Mouse (Mus musculus) cerebellum, adult 11 months (tissue): ENCODE data around the gene Kcnh2.

Experiments
- DNase-seq: peaks from one replicate; pipeline ENCODE4 v3.0.0; 2022

Kcnh2 gene

DNA sequence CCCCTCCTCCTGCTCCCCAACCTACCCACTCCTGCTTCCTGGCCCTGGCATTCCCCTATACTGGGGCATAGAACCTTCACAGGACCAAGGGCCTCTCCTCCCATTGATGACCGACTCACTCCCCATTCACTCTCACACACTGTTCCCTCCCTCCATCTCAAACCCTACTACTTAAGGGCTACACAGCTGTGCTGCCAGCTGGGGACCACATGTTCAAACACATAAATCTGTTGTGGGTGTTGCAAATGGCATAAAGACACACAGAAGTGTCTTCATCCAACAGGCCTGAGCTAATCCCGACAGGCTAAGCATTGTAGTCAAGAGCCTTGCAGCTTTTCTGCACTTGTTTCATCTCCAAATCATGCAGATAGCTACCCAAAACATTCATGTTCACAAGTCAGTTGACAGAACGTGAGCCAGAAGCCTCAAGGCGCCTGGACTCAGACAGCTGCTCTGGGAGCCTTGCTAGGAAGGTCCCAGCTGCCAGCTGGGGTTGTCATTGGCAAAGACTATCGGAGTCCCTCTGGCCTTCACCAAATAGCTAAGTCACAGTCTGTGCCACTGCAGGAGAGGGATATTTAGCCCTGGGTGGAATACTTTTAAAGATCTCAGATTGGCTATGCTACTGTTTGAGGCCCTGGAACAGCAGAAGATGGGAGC, 44.2 kb downstream of the Kcnh2 start:
- no peak for DNase-seq

GRCm38 (mm10) chr5:24303199-24303598, 48.2 kb downstream of the Kcnh2 start:
- no peak for DNase-seq

- no peak for DNase-seq
These were observed 51.4 kb downstream of the Kcnh2 start for GRCm38 (mm10) chr5:24299845-24300589.

GRCm38 (mm10) chr5:24291954-24292353, 59.5 kb downstream of the Kcnh2 start:
- DNase-seq: no peak

DNA sequence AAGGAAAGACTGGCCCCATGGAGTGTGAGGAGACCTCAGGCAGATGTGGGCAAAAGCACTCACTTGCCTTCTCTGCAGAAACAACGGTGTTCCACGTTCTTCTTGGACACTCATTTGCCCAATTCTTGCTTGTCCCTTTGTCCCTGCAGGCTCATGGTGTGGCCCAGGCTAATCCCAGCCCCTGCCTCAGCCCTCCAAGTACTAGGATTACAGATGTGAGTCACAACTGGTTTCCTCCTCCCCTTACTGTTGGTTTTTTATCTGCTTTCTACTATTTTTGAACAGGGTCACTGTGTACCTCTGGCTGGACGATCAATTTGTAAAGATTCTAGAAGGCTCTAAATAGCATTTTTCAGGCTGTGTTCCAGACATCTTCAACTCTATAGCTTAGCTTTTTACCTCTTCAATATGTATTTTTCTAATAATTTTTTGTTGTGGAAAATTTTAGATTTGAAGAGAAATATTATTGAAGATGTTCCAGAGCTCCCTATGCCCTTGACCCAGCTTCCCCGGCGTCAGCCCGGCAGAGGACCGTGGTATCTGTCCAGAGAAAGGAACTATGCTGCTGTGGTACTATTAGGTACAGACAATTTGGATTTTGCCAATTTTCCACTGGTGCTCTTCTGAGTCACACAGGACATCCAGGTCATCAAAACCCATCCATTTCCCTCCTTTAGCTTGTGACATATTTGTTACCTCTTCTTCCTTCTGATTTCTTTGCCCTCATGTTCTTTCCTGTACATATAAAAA, 65.0 kb downstream of the Kcnh2 start:
- DNase-seq: no peak

DNA sequence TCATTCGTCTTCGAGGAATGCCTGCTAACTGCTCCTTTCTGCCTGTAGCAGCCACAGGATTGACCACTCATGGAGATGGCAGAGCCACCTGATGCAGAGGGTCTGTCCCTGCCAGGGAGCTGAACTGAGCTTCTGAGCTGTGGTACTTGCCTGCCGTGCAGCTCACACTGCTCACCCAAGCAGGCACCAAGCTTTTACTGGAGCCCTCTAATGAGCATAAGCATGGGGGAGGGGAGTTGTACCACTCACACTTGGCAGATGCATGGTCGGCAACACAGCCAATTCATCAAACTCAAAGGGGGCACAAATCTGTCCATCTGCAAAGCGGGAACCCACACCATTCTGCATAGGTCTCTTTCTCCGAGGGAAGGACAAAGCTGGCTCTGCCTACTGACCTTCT, 67.3 kb downstream of the Kcnh2 start:
- no peak for DNase-seq

DNA sequence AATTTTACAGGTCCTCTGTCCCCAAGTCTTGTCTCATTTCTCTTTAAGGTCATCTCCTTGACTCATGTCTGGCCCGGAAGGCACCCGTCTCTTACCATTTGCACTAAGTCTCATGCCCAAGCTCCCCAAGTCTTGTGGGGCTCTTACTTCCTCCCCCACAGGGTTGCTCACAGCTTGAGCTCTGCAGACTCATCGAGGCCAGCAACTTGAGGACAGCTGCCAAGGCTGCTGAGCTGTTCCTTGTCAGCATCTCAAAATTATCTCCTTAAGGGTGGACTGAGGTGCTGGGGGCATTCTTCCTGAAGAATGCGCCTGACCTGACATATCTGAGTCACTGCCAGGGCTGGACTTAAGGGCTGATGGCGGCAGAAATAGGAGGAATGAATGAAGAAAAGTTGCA, 68.2 kb downstream of the Kcnh2 start:
- no peak for DNase-seq

DNA sequence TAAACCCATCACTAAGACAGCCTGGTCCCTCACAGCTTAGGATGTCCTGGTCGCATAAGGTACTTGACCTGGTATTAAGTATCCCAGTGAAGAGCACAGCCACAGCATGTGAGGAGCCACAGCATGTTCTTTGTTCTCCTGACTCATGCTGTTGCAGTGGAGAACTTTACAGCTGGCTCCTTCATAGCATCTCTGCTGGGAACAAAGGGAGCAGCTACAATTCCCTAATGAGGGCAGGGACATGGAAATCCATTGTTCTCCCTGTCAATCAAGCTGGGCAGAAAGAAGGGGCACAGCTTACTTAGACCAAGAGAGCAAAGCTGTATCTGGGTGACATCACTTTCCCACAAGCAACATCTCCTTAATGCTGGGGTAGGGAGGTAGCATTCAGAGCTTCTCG, 70.9 kb downstream of the Kcnh2 start:
- no peak for DNase-seq

GRCm38 (mm10) chr5:24279527-24279926, 71.9 kb downstream of the Kcnh2 start:
- no peak for DNase-seq

DNA sequence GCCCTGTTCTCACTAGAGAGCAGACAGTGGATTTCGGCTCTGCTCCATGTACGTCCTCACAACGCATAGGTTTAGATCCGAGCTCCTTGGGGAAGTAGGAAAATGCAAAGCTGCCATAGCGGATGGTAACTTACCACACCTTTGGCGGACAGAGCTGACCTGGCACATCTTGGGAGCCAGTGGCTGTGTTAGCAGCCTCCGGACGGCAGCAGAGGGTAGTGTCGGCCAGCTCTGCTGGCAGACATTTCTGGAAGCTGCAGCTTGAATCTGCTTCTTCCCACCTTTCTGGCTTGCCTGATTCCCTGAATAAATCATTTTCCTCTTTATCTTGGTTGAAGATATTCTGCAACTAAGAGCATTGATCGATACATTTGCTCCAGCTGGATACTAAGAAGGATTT, 73.2 kb downstream of the Kcnh2 start:
- DNase-seq: no peak

GRCm38 (mm10) chr5:24273683-24274621, 77.5 kb downstream of the Kcnh2 start:
- DNase-seq: no peak

DNA sequence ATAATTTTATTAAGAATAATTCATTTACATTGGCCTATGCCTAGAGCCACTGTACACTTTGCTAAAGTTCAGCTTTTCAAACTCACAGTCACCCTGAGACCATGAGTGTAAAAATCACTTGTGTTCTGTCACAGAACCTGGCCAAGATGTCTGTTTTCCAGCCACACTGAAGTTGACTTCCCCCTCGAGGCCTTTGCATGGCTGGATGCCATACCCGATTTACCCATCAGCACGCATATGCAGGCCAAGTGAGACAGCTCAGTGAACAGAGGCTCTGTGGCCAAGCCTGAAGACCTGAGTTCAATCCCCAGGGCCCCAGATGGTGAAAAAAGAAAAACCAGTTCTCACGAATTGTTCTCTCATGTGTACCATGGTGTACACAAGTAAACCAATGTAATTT, 80.5 kb downstream of the Kcnh2 start:
- no peak for DNase-seq
